Mouse (Mus musculus): Measurements from ENCODE around the gene Map3k4.
"Not testable (repeated sequence)": the region's sequence is repeated elsewhere in the genome, so short reads cannot be mapped to it uniquely, and the experiment has no call there.

The Map3k4 gene

GRCm38 (mm10) chr17:12307251-12308135 is 11.1 kb downstream of the Map3k4 start:
- no peak for DNase-seq (ENCODE audit: extremely low spot score, low read depth, low spot score)

GRCm38 (mm10) chr17:12304658-12305057 is 13.9 kb downstream of the Map3k4 start:
- DNase-seq (ENCODE audit: extremely low spot score, low read depth, low spot score): no peak

- DNase-seq (ENCODE audit: extremely low spot score, low read depth, low spot score): no peak
Observed at GRCm38 (mm10) chr17:12300896-12301706, 17.5 kb downstream of the Map3k4 start.

- DNase-seq (ENCODE audit: extremely low spot score, low read depth, low spot score): no peak
Observed at GRCm38 (mm10) chr17:12300127-12300675, 18.4 kb downstream of the Map3k4 start.

GRCm38 (mm10) chr17:12299371-12299770 is 19.2 kb downstream of the Map3k4 start:
- DNase-seq (ENCODE audit: extremely low spot score, low read depth, low spot score): no peak

GRCm38 (mm10) chr17:12297978-12298377 is 20.6 kb downstream of the Map3k4 start:
- DNase-seq (ENCODE audit: extremely low spot score, low read depth, low spot score): no peak

GRCm38 (mm10) chr17:12297292-12297691 is 21.3 kb downstream of the Map3k4 start:
- no peak for DNase-seq (ENCODE audit: extremely low spot score, low read depth, low spot score)

GRCm38 (mm10) chr17:12295926-12296325 is 22.7 kb downstream of the Map3k4 start:
- not testable (repeated sequence) for DNase-seq (ENCODE audit: extremely low spot score, low read depth, low spot score)

GRCm38 (mm10) chr17:12294424-12294823 is 24.2 kb downstream of the Map3k4 start:
- no peak for DNase-seq (ENCODE audit: extremely low spot score, low read depth, low spot score)

- no peak for DNase-seq (ENCODE audit: extremely low spot score, low read depth, low spot score)
Observed at GRCm38 (mm10) chr17:12293571-12293970, 25.0 kb downstream of the Map3k4 start.

- DNase-seq (ENCODE audit: extremely low spot score, low read depth, low spot score): no peak
Observed at GRCm38 (mm10) chr17:12292877-12293276, 25.7 kb downstream of the Map3k4 start.

- no peak for DNase-seq (ENCODE audit: extremely low spot score, low read depth, low spot score)
Observed at GRCm38 (mm10) chr17:12292356-12292755, 26.2 kb downstream of the Map3k4 start.

- DNase-seq (ENCODE audit: extremely low spot score, low read depth, low spot score): no peak
Observed at GRCm38 (mm10) chr17:12291151-12291550, 27.4 kb downstream of the Map3k4 start.

GRCm38 (mm10) chr17:12290735-12291134 is 27.9 kb downstream of the Map3k4 start:
- DNase-seq (ENCODE audit: extremely low spot score, low read depth, low spot score): no peak

- not testable (repeated sequence) for DNase-seq (ENCODE audit: extremely low spot score, low read depth, low spot score)
Observed at GRCm38 (mm10) chr17:12289836-12290235, 28.8 kb downstream of the Map3k4 start.

- no peak for DNase-seq (ENCODE audit: extremely low spot score, low read depth, low spot score)
Observed at GRCm38 (mm10) chr17:12288871-12289270, 29.7 kb downstream of the Map3k4 start.

- DNase-seq (ENCODE audit: extremely low spot score, low read depth, low spot score): no peak
Observed at GRCm38 (mm10) chr17:12279810-12280209, 38.8 kb downstream of the Map3k4 start.

GRCm38 (mm10) chr17:12278073-12278472 is 40.5 kb downstream of the Map3k4 start:
- DNase-seq (ENCODE audit: extremely low spot score, low read depth, low spot score): no peak

- DNase-seq (ENCODE audit: extremely low spot score, low read depth, low spot score): no peak
Observed at GRCm38 (mm10) chr17:12277297-12277696, 41.3 kb downstream of the Map3k4 start.

GRCm38 (mm10) chr17:12276496-12277200 is 41.9 kb downstream of the Map3k4 start:
- no peak for DNase-seq (ENCODE audit: extremely low spot score, low read depth, low spot score)

GRCm38 (mm10) chr17:12275756-12276155 is 42.8 kb downstream of the Map3k4 start:
- no peak for DNase-seq (ENCODE audit: extremely low spot score, low read depth, low spot score)

Measured in hindlimb bud, embryonic 11.5 days (tissue).